Mouse (Mus musculus): ENCODE measurements around the gene Adcyap1r1. TPM values are rescaled to one million over a fixed set of nuclear protein-coding genes. Genes with fewer than 3 reads are reported as not detected.
A peak's percentile ranks its signal among the peaks of the same experiment; 100 is the strongest.

Gene Adcyap1r1
- polyA plus RNA-seq, 1 experiment from 2014 or later = not detected

GRCm38 (mm10) chr6:55502309-55502708 lies 50.5 kb downstream of the Adcyap1r1 start:
- H3K4me1 ChIP-seq (ENCODE audit: insufficient read depth) = no peaks in the 10 kb centered on the region
- TF ChIP-seq CTCF (IDR thresholded peaks at IDR 0.05; ENCODE audit: low read depth) (no peak), EP300 (IDR thresholded peaks at IDR 0.05; ENCODE audit: low read depth) (no peak)
- DNase-seq (no peak), ATAC-seq (no peak)
- H3K9me3 ChIP-seq (ENCODE audit: low read length) = no peaks in the 10 kb centered on the region
- H3K9ac ChIP-seq (replicated peaks) = no peak overlapping the region
- no peak overlapping the region for H3K27ac ChIP-seq (ENCODE audit: low read depth)
- H3K4me2 ChIP-seq (ENCODE audit: low read depth, low read length) = no peak overlapping the region
- H3K27me3 ChIP-seq (ENCODE audit: insufficient read depth, low read length) = no peaks in the 10 kb centered on the region
- H3K4me3 ChIP-seq (ENCODE audit: low read depth, low read length) = no peak overlapping the region
- 87% methylated on average over 7 of the region's 7 CpGs for WGBS (ENCODE audit: insufficient replicate concordance)
- H3K36me3 ChIP-seq (replicated peaks; ENCODE audit: insufficient read depth, low read length) = no peaks in the 10 kb centered on the region

- Histone ChIP-seq H3K36me3 (replicated peaks; ENCODE audit: insufficient read depth, low read length) (no peaks in the 10 kb centered on the region), H3K27ac (ENCODE audit: low read depth) (no peak overlapping the region), H3K4me2 (ENCODE audit: low read depth, low read length) (no peak overlapping the region), H3K4me1 (ENCODE audit: insufficient read depth) (no peaks in the 10 kb centered on the region), H3K27me3 (ENCODE audit: insufficient read depth, low read length) (no peaks in the 10 kb centered on the region), H3K4me3 (ENCODE audit: low read depth, low read length) (no peak overlapping the region), H3K9ac (replicated peaks) (no peak overlapping the region), H3K9me3 (ENCODE audit: low read length) (no peaks in the 10 kb centered on the region)
- no peak for ATAC-seq
- DNase-seq = no peak
- TF ChIP-seq EP300 (IDR thresholded peaks at IDR 0.05; ENCODE audit: low read depth) (no peak), CTCF (IDR thresholded peaks at IDR 0.05; ENCODE audit: low read depth) (peak; percentile 74)
- 79% methylated on average over 2 of the region's 2 CpGs for WGBS (ENCODE audit: insufficient replicate concordance)
These were observed 53.2 kb downstream of the Adcyap1r1 start for GRCm38 (mm10) chr6:55504797-55505488.

- ATAC-seq = no peak
- no peaks in the 10 kb centered on the region for H3K36me3 ChIP-seq (replicated peaks; ENCODE audit: insufficient read depth, low read length)
- no peaks in the 10 kb centered on the region for H3K4me1 ChIP-seq (ENCODE audit: insufficient read depth)
- no peak overlapping the region for H3K27ac ChIP-seq (ENCODE audit: low read depth)
- H3K4me2 ChIP-seq (ENCODE audit: low read depth, low read length) = no peak overlapping the region
- no peaks in the 10 kb centered on the region for H3K9me3 ChIP-seq (ENCODE audit: low read length)
- H3K27me3 ChIP-seq (ENCODE audit: insufficient read depth, low read length) = no peaks in the 10 kb centered on the region
- no peak overlapping the region for H3K4me3 ChIP-seq (ENCODE audit: low read depth, low read length)
- 67% methylated on average over 4 of the region's 4 CpGs for WGBS (ENCODE audit: insufficient replicate concordance)
- DNase-seq = no peak
- TF ChIP-seq CTCF (IDR thresholded peaks at IDR 0.05; ENCODE audit: low read depth) = no peak
- TF ChIP-seq EP300 (IDR thresholded peaks at IDR 0.05; ENCODE audit: low read depth) = no peak
- no peak overlapping the region for H3K9ac ChIP-seq (replicated peaks)
These were observed 54.7 kb downstream of the Adcyap1r1 start for GRCm38 (mm10) chr6:55506519-55506918.

GRCm38 (mm10) chr6:55509130-55509870 lies 57.5 kb downstream of the Adcyap1r1 start:
- DNase-seq (peak; percentile 5), ATAC-seq (no peak)
- no peak overlapping the region for H3K9ac ChIP-seq (replicated peaks)
- H3K27me3 ChIP-seq (ENCODE audit: insufficient read depth, low read length) = no peaks in the 10 kb centered on the region
- H3K9me3 ChIP-seq (ENCODE audit: low read length) = no peaks in the 10 kb centered on the region
- H3K4me1 ChIP-seq (ENCODE audit: insufficient read depth) = no peaks in the 10 kb centered on the region
- TF ChIP-seq CTCF (IDR thresholded peaks at IDR 0.05; ENCODE audit: low read depth) (no peak), EP300 (IDR thresholded peaks at IDR 0.05; ENCODE audit: low read depth) (no peak)
- H3K27ac ChIP-seq (ENCODE audit: low read depth) = no peak overlapping the region
- H3K4me2 ChIP-seq (ENCODE audit: low read depth, low read length) = no peak overlapping the region
- 58% methylated on average over 6 of the region's 6 CpGs for WGBS (ENCODE audit: insufficient replicate concordance)
- no peaks in the 10 kb centered on the region for H3K36me3 ChIP-seq (replicated peaks; ENCODE audit: insufficient read depth, low read length)
- H3K4me3 ChIP-seq (ENCODE audit: low read depth, low read length) = no peak overlapping the region

- Histone ChIP-seq H3K4me1 (ENCODE audit: insufficient read depth) (no peaks in the 10 kb centered on the region), H3K27ac (ENCODE audit: low read depth) (no peak overlapping the region), H3K4me3 (ENCODE audit: low read depth, low read length) (no peak overlapping the region), H3K27me3 (ENCODE audit: insufficient read depth, low read length) (no peaks in the 10 kb centered on the region), H3K9me3 (ENCODE audit: low read length) (no peaks in the 10 kb centered on the region), H3K9ac (replicated peaks) (no peak overlapping the region), H3K4me2 (ENCODE audit: low read depth, low read length) (no peak overlapping the region), H3K36me3 (replicated peaks; ENCODE audit: insufficient read depth, low read length) (no peaks in the 10 kb centered on the region)
- peak; percentile 76 for TF ChIP-seq CTCF (IDR thresholded peaks at IDR 0.05; ENCODE audit: low read depth)
- TF ChIP-seq EP300 (IDR thresholded peaks at IDR 0.05; ENCODE audit: low read depth) = no peak
- peak; percentile 72 for DNase-seq
- WGBS (ENCODE audit: insufficient replicate concordance) = 23% methylated on average over 12 of the region's 12 CpGs
- ATAC-seq = no peak
These were observed 59.7 kb downstream of the Adcyap1r1 start for GRCm38 (mm10) chr6:55511212-55512065.

Data from liver, postnatal 0 days (tissue).